Mouse (Mus musculus) limb, embryonic 11.5 days (tissue): ENCODE measurements around the gene Kdm4b. TPM values are rescaled to one million over a fixed set of nuclear protein-coding genes. Genes with fewer than 3 reads are reported as not detected.

Experiments
- ATAC-seq: fragments of 200-750 bp; cut with Nextera tagmentation; 2 replicates; pipeline ENCODE4 v1.8.0; 2017; ENCODE audit warnings: low read depth; ENCODE audit not compliant: insufficient number of reproducible peaks, low FRiP score, low TSS enrichment
- DNase-seq: peaks from one replicate; pipeline ENCODE4 v3.0.0-alpha.2; 2015; ENCODE audit warnings: low spot score
- H3K27ac ChIP-seq: fragments of 300-500 bp; sonication (generic); replicated peaks from 2 replicates; pipeline ENCODE4 v1.5.1; 2014; ENCODE audit warnings: low read depth, mild to moderate bottlenecking, low read length
- H3K27me3 ChIP-seq: fragments of 300-500 bp; sonication (generic); 2 replicates; pipeline ENCODE4 v1.6.1; 2014; ENCODE audit warnings: mild to moderate bottlenecking, low read length, mixed read lengths; ENCODE audit not compliant: control insufficient read depth, insufficient read depth
- H3K36me3 ChIP-seq: fragments of 300-500 bp; sonication (generic); 2 replicates; pipeline ENCODE4 v1.6.1; 2014; ENCODE audit warnings: mild to moderate bottlenecking, low read length, moderate library complexity, mixed read lengths; ENCODE audit not compliant: control insufficient read depth, insufficient read depth
- H3K4me1 ChIP-seq: fragments of 300-500 bp; sonication (generic); 2 replicates; pipeline ENCODE4 v1.6.1; 2014; ENCODE audit warnings: low read length, mixed read lengths; ENCODE audit not compliant: control insufficient read depth, insufficient read depth
- H3K4me2 ChIP-seq: fragments of 300-500 bp; sonication (generic); 2 replicates; pipeline ENCODE4 v1.6.1; 2014; ENCODE audit warnings: low read depth, mild to moderate bottlenecking, moderate library complexity; ENCODE audit not compliant: severe bottlenecking
- H3K4me3 ChIP-seq: fragments of 300-500 bp; sonication (generic); 2 replicates; pipeline ENCODE4 v1.5.1; 2014; ENCODE audit warnings: low read depth, low read length
- H3K9ac ChIP-seq: fragments of 300-500 bp; sonication (generic); 2 replicates; pipeline ENCODE4 v1.6.1; 2014; ENCODE audit warnings: mild to moderate bottlenecking, low read length
- H3K9me3 ChIP-seq: fragments of 300-500 bp; sonication (generic); 2 replicates; pipeline ENCODE4 v1.6.1; 2016; ENCODE audit warnings: low read length; ENCODE audit not compliant: control insufficient read depth
- WGBS: fragments of 180-500 bp; shearing (Covaris S2); extraction: QIAGEN DNeasy Blood & Tissue Kit; methylation state at CpG from one replicate; pipeline ENCODE4 v1.1.7; 2014; 5-methylcytosine and 5-hydroxymethylcytosine counted together
- polyA plus RNA-seq: library from polyadenylated mRNA; unstranded; fragments of >200 nt; fragmentation: Nextera tagmentation; extraction: Ambion mirVana; gene quantifications from 2 replicates; pipeline ENCODE4 v1.2.1, GENCODE M21; 2014

The Kdm4b gene
- polyA plus RNA-seq, 1 experiment from 2014 or later: 33.2 TPM

- WGBS: 92% methylated on average over 3 of the region's 3 CpGs
- Histone ChIP-seq H3K36me3 (peaks cover 30% of the 10 kb centered on the region; the same call in 1 of the 2 replicates), H3K27me3 (no peaks in the 10 kb centered on the region), H3K9me3 (no peaks in the 10 kb centered on the region), H3K4me1 (no peaks in the 10 kb centered on the region), H3K27ac (no peak overlapping the region), H3K4me2 (no peak overlapping the region), H3K4me3 (no peak overlapping the region), H3K9ac (no peak overlapping the region)
- no peak for ATAC-seq
- no peak for DNase-seq
These were observed 74.4 kb downstream of the Kdm4b start for GRCm38 (mm10) chr17:56400221-56400620.

GRCm38 (mm10) chr17:56401051-56401521, 75.2 kb downstream of the Kdm4b start:
- no peaks in the 10 kb centered on the region for H3K4me1 ChIP-seq
- H3K4me2 ChIP-seq: no peak overlapping the region
- H3K9ac ChIP-seq: no peak overlapping the region; the same call in 1 of the 2 replicates
- H3K27ac ChIP-seq: no peak overlapping the region
- no peak overlapping the region for H3K4me3 ChIP-seq
- WGBS: 93% methylated on average over 4 of the region's 4 CpGs
- ATAC-seq (no peak), DNase-seq (no peak)
- peaks cover 28% of the 10 kb centered on the region; the same call in 1 of the 2 replicates for H3K36me3 ChIP-seq
- no peaks in the 10 kb centered on the region for H3K9me3 ChIP-seq
- no peaks in the 10 kb centered on the region for H3K27me3 ChIP-seq

- Histone ChIP-seq H3K27me3 (no peaks in the 10 kb centered on the region), H3K36me3 (peaks cover 12% of the 10 kb centered on the region; the same call in 1 of the 2 replicates), H3K4me2 (no peak overlapping the region), H3K9me3 (no peaks in the 10 kb centered on the region), H3K4me1 (peaks cover 6% of the 10 kb centered on the region; the same call in 1 of the 2 replicates), H3K27ac (no peak overlapping the region), H3K4me3 (no peak overlapping the region), H3K9ac (no peak overlapping the region)
- no peak for DNase-seq
- no peak for ATAC-seq
- 90% methylated on average over 3 of the region's 3 CpGs for WGBS
These were observed 79.5 kb downstream of the Kdm4b start for GRCm38 (mm10) chr17:56405341-56405740.

GRCm38 (mm10) chr17:56405856-56406840, 80.3 kb downstream of the Kdm4b start:
- no peak for ATAC-seq

GRCm38 (mm10) chr17:56406878-56407277, 81.0 kb downstream of the Kdm4b start:
- H3K9me3 ChIP-seq: no peaks in the 10 kb centered on the region
- H3K4me3 ChIP-seq: no peak overlapping the region
- ATAC-seq (no peak), DNase-seq (no peak)
- H3K4me1 ChIP-seq: peaks cover 6% of the 10 kb centered on the region; the same call in 1 of the 2 replicates
- H3K27me3 ChIP-seq: no peaks in the 10 kb centered on the region
- H3K36me3 ChIP-seq: peaks cover 16% of the 10 kb centered on the region
- H3K9ac ChIP-seq: no peak overlapping the region; the same call in 1 of the 2 replicates
- WGBS: 68% methylated on average over 4 of the region's 4 CpGs
- no peak overlapping the region for H3K27ac ChIP-seq
- H3K4me2 ChIP-seq: no peak overlapping the region

More at GRCm38 (mm10) chr17:56405856-56406840, 80.3 kb downstream of the Kdm4b start:
- peaks cover 6% of the 10 kb centered on the region; the same call in 1 of the 2 replicates for H3K4me1 ChIP-seq
- no peak for DNase-seq
- 88% methylated on average over 14 of the region's 14 CpGs for WGBS
- H3K27ac ChIP-seq: no peak overlapping the region
- H3K27me3 ChIP-seq: no peaks in the 10 kb centered on the region
- H3K4me2 ChIP-seq: no peak overlapping the region
- no peak overlapping the region for H3K9ac ChIP-seq
- no peaks in the 10 kb centered on the region for H3K9me3 ChIP-seq
- H3K4me3 ChIP-seq: no peak overlapping the region
- H3K36me3 ChIP-seq: peaks cover 12% of the 10 kb centered on the region; the same call in 1 of the 2 replicates

- Histone ChIP-seq H3K27ac (0 out of 2 replicates have a peak overlapping the region, but pooled peaks have one; percentile 21), H3K4me2 (no peak overlapping the region), H3K9me3 (no peaks in the 10 kb centered on the region), H3K27me3 (no peaks in the 10 kb centered on the region), H3K4me3 (no peak overlapping the region), H3K36me3 (peaks cover 17% of the 10 kb centered on the region), H3K4me1 (peaks cover 6% of the 10 kb centered on the region; the same call in 1 of the 2 replicates), H3K9ac (no peak overlapping the region; the same call in 1 of the 2 replicates)
- DNase-seq (no peak), ATAC-seq (no peak)
- 40% methylated on average over 8 of the region's 8 CpGs for WGBS
These were observed 81.5 kb downstream of the Kdm4b start for GRCm38 (mm10) chr17:56407379-56407778.

- Histone ChIP-seq H3K27ac (no peak overlapping the region), H3K4me1 (peaks cover 6% of the 10 kb centered on the region; the same call in 1 of the 2 replicates), H3K27me3 (no peaks in the 10 kb centered on the region), H3K9ac (no peak overlapping the region), H3K4me2 (no peak overlapping the region), H3K9me3 (no peaks in the 10 kb centered on the region), H3K36me3 (peaks cover 23% of the 10 kb centered on the region), H3K4me3 (no peak overlapping the region)
- DNase-seq (no peak), ATAC-seq (no peak)
- WGBS: 56% methylated on average over 13 of the region's 13 CpGs
These were observed 83.2 kb downstream of the Kdm4b start for GRCm38 (mm10) chr17:56408965-56409625.

GRCm38 (mm10) chr17:56409759-56410158, 83.9 kb downstream of the Kdm4b start:
- DNase-seq: no peak
- Histone ChIP-seq H3K4me3 (no peak overlapping the region), H3K9ac (no peak overlapping the region), H3K27ac (no peak overlapping the region), H3K4me1 (peaks cover 6% of the 10 kb centered on the region; the same call in 1 of the 2 replicates), H3K27me3 (no peaks in the 10 kb centered on the region), H3K4me2 (no peak overlapping the region), H3K9me3 (no peaks in the 10 kb centered on the region), H3K36me3 (peaks cover 22% of the 10 kb centered on the region)
- 33% methylated on average over 8 of the region's 8 CpGs for WGBS
- ATAC-seq: no peak
